Mouse (Mus musculus): Measurements from ENCODE around the gene Prr3. TPM values are rescaled to one million over a fixed set of nuclear protein-coding genes. Genes with fewer than 3 reads are reported as not detected.

Prr3 gene
- 27.1 and 30.8 TPM in 2 replicates for polyA plus RNA-seq (2014; fragmentation: Nextera tagmentation; extraction: Ambion mirVana)

DNA sequence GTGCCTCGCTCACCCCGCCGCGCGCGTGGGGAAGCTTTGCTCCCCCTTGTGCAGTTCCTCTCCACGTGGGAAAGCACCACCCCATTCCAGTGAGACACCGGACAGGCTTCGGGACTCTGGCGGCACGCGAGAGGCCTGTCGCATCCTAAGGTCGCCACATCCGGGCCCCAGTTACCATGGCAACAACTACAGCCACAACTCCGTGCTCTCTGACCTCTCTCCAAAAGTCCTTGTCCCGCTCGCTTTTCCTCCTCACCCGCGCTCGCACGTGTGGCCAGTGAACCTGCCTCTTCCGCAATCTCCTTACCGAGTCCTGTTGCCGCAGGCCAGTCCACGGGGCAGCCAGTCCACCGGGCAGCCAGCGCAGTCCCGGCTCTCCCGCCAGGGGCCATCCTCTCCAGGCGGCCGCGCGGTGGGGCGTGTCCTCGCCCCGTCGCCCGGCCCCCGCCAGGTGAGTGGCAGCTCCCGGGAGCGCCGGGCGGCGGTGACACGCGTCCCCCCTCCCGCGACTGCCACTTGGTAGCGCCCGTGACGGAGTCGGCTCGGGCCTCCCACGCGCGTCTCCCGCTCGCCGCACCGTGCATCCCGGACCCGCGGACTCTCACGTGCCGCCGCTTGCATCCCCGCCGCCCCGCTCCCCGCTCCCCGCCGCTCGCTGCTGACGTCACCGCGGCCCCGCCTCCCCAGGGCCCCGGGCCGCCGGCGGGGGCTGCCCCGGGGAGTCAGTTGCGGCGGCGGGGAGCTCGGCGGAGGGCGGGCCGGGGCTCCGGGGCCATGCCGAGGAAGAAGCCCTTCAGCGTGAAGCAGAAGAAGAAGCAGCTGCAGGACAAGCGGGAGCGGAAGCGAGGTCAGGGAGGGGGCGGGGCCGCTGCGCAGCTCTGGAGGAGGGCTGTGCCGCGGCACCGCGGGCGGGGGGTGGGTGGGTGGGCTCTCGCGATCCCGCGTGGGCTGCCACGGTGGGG is at the start of gene Prr3, which contains the start of gene Gnl1:
Prr3 (minus strand) TSS at position 836 of the 962 bp plus-strand sequence.
Gnl1 (plus strand) TSS at position 451 of the 962 bp plus-strand sequence.
- Histone ChIP-seq H3K9me3 (ENCODE audit: low read depth, low read length) (no peaks in the 10 kb centered on the region), H3K36me3 (ENCODE audit: insufficient read depth) (peaks cover 45% of the 10 kb centered on the region), H3K27ac (ENCODE audit: low read depth) (peak within 1 kb of the TSS; percentile 95), H3K4me1 (ENCODE audit: insufficient read depth) (no peaks in the 10 kb centered on the region), H3K9ac (peak within 1 kb of the TSS; percentile 76), H3K4me2 (peak within 1 kb of the TSS; percentile 85), H3K4me3 (ENCODE audit: low read depth, low read length) (peak within 1 kb of the TSS; percentile 89), H3K27me3 (ENCODE audit: insufficient read depth, low read length) (no peaks in the 10 kb centered on the region)
- ATAC-seq (ENCODE audit: insufficient read depth) (peak; percentile 88), DNase-seq (peak; percentile 95)
- WGBS, result under 1% methylated on average over 94 of the region's 109 CpGs
- 0 out of 2 replicates have a peak, but pooled peaks have one; percentile 19 for TF ChIP-seq CTCF (IDR thresholded peaks at IDR 0.05; ENCODE audit: low read depth)

- Histone ChIP-seq H3K27ac (ENCODE audit: low read depth) (no peak overlapping the region), H3K27me3 (ENCODE audit: insufficient read depth, low read length) (no peaks in the 10 kb centered on the region; the same call in none of the 2 replicates), H3K36me3 (ENCODE audit: insufficient read depth) (no peaks in the 10 kb centered on the region), H3K9me3 (ENCODE audit: low read depth, low read length) (no peaks in the 10 kb centered on the region), H3K4me1 (ENCODE audit: insufficient read depth) (no peaks in the 10 kb centered on the region), H3K9ac (no peak overlapping the region), H3K4me2 (no peak overlapping the region), H3K4me3 (ENCODE audit: low read depth, low read length) (no peak overlapping the region)
- 86% methylated on average over 7 of the region's 7 CpGs for WGBS
- ATAC-seq (ENCODE audit: insufficient read depth), result no peak
- no peak for TF ChIP-seq CTCF (IDR thresholded peaks at IDR 0.05; ENCODE audit: low read depth)
- no peak for DNase-seq
Measured at GRCm38 (mm10) chr17:36028879-36029619, 49.0 kb upstream of the Prr3 start.

DNA sequence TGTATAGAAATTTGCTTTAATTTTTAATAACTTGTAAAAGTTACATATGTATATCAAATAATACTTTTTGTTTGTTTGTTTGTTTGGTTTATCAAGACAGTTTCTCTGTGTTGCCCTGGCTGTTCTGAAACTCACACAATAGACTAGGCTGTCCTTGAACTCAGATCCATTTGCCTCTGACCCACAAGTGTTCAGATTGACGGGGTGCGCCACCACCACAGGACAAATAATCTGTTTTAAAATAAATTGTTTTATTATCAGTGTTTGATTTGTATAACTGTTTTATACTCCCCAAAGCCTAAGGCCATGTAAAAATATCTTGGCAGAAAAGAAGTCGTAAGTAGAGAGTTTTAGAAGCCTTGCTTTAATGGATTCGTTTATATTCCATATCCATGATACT is 47.6 kb upstream of the Prr3 start:
- no peak for ATAC-seq (ENCODE audit: insufficient read depth)
- Histone ChIP-seq H3K27me3 (ENCODE audit: insufficient read depth, low read length) (no peaks in the 10 kb centered on the region; the same call in none of the 2 replicates), H3K4me2 (no peak overlapping the region), H3K4me3 (ENCODE audit: low read depth, low read length) (no peak overlapping the region), H3K27ac (ENCODE audit: low read depth) (no peak overlapping the region), H3K36me3 (ENCODE audit: insufficient read depth) (no peaks in the 10 kb centered on the region), H3K9me3 (ENCODE audit: low read depth, low read length) (no peaks in the 10 kb centered on the region), H3K9ac (no peak overlapping the region), H3K4me1 (ENCODE audit: insufficient read depth) (0 out of 2 replicates have a peak, but pooled peaks cover 9% of the 10 kb centered on the region)
- TF ChIP-seq CTCF (IDR thresholded peaks at IDR 0.05; ENCODE audit: low read depth), result no peak
- no peak for DNase-seq
- 77% methylated on average over 4 of the region's 4 CpGs for WGBS

- no peak overlapping the region for H3K9ac ChIP-seq
- H3K9me3 ChIP-seq (ENCODE audit: low read depth, low read length), result no peaks in the 10 kb centered on the region
- H3K36me3 ChIP-seq (ENCODE audit: insufficient read depth), result no peaks in the 10 kb centered on the region
- WGBS, result 47% methylated on average over 4 of the region's 4 CpGs
- H3K4me1 ChIP-seq (ENCODE audit: insufficient read depth), result 0 out of 2 replicates have a peak, but pooled peaks cover 9% of the 10 kb centered on the region
- no peak overlapping the region for H3K4me2 ChIP-seq
- no peak for TF ChIP-seq CTCF (IDR thresholded peaks at IDR 0.05; ENCODE audit: low read depth)
- H3K27me3 ChIP-seq (ENCODE audit: insufficient read depth, low read length), result no peaks in the 10 kb centered on the region
- ATAC-seq (ENCODE audit: insufficient read depth) (no peak), DNase-seq (no peak)
- no peak overlapping the region for H3K4me3 ChIP-seq (ENCODE audit: low read depth, low read length)
- H3K27ac ChIP-seq (ENCODE audit: low read depth), result no peak overlapping the region
Measured at GRCm38 (mm10) chr17:36025901-36026300, 45.9 kb upstream of the Prr3 start.

DNA sequence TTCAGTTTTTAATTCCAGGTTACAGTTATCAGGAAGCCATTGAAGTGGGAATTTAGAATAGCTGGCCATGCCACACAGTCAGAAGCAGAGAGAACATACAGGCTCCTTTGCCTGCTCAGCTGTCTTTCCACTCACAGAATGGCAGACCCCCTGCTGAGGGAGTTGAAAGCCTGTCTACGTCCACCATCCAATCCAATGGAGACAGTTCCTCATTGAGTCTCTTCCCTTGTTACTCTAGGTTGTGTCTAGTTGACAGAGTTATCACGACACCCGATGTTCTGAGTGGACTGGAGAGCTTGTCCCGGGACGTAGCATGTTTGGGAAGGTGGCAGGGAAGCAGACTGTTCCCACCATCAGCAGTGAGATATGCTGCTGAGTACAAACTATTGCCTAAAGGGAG is 45.2 kb upstream of the Prr3 start:
- H3K27ac ChIP-seq (ENCODE audit: low read depth), result no peak overlapping the region
- TF ChIP-seq CTCF (IDR thresholded peaks at IDR 0.05; ENCODE audit: low read depth), result no peak
- H3K9me3 ChIP-seq (ENCODE audit: low read depth, low read length), result no peaks in the 10 kb centered on the region
- H3K4me1 ChIP-seq (ENCODE audit: insufficient read depth), result 0 out of 2 replicates have a peak, but pooled peaks cover 12% of the 10 kb centered on the region
- DNase-seq (no peak), ATAC-seq (ENCODE audit: insufficient read depth) (no peak)
- no peaks in the 10 kb centered on the region for H3K36me3 ChIP-seq (ENCODE audit: insufficient read depth)
- H3K4me2 ChIP-seq, result no peak overlapping the region
- no peak overlapping the region for H3K4me3 ChIP-seq (ENCODE audit: low read depth, low read length)
- H3K9ac ChIP-seq, result no peak overlapping the region
- H3K27me3 ChIP-seq (ENCODE audit: insufficient read depth, low read length), result no peaks in the 10 kb centered on the region
- WGBS, result 44% methylated on average over 5 of the region's 5 CpGs

- peak; percentile 53; the same call in 1 of the 2 replicates for ATAC-seq (ENCODE audit: insufficient read depth)
- H3K4me2 ChIP-seq, result no peak overlapping the region
Measured at GRCm38 (mm10) chr17:36023710-36024654, 43.9 kb upstream of the Prr3 start.

More at GRCm38 (mm10) chr17:36023710-36024654, 43.9 kb upstream of the Prr3 start:
- H3K4me3 ChIP-seq (ENCODE audit: low read depth, low read length), result no peak overlapping the region
- no peak overlapping the region for H3K9ac ChIP-seq
- no peaks in the 10 kb centered on the region for H3K27me3 ChIP-seq (ENCODE audit: insufficient read depth, low read length)
- peak overlapping the region; percentile 76 for H3K27ac ChIP-seq (ENCODE audit: low read depth)
- no peaks in the 10 kb centered on the region for H3K36me3 ChIP-seq (ENCODE audit: insufficient read depth)
- TF ChIP-seq CTCF (IDR thresholded peaks at IDR 0.05; ENCODE audit: low read depth), result no peak
- no peaks in the 10 kb centered on the region for H3K9me3 ChIP-seq (ENCODE audit: low read depth, low read length)
- DNase-seq, result peak; percentile 34
- WGBS, result 48% methylated on average over 9 of the region's 9 CpGs
- H3K4me1 ChIP-seq (ENCODE audit: insufficient read depth), result 0 out of 2 replicates have a peak, but pooled peaks cover 12% of the 10 kb centered on the region
